Mouse (Mus musculus): ENCODE measurements around the gene Sned1.
"Not testable (repeated sequence)": the region's sequence is repeated elsewhere in the genome, so short reads cannot be mapped to it uniquely, and the experiment has no call there.

Gene Sned1

GRCm38 (mm10) chr1:93227976-93228365 lies 7.7 kb upstream of the Sned1 start:
- DNase-seq (ENCODE audit: low read depth, low spot score), result peak; percentile 86

GRCm38 (mm10) chr1:93229221-93229620 lies 6.4 kb upstream of the Sned1 start:
- no peak for DNase-seq (ENCODE audit: low read depth, low spot score)

DNA sequence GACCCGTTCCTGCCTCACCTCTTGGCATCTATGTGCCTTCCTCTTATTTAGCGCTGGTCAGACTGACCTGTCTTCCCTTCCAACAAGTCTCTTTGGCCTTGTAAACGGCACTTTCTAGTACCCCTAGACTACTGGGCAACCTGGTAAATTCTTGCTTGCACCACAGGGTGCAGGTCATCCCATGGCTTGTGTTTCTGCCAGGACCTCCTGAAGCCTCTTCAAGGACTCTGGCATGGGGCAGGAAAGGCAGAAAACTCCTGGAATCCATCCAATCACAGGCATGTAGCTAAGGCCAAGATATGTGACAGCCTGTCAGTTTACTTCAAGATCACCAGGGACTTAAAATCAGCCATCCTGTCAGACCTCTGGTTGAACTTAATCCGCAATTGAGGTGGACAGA lies 6.0 kb upstream of the Sned1 start:
- DNase-seq (ENCODE audit: low read depth, low spot score), result no peak

DNA sequence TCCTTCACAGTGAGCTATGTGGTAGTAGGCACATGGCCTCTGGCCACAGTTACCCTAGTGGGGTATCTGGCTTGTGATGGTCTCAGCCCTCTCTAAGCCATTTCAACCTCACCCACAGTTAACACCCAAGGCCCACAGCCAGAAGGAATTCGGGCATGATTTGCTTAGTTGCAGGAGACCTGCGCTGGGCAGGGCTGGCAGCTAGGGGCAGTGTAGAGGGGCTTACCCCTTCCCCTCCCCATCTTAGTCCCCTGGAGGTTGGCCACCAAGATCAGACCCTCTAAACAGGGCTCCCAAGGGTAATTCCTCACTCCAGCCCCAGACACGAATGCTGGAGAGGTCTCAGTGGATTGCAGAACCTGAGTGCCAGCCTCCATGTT lies 894 bp downstream of the Sned1 start:
- DNase-seq (ENCODE audit: low read depth, low spot score), result peak; percentile 75

- peak; percentile 72 for DNase-seq (ENCODE audit: low read depth, low spot score)
Measured at GRCm38 (mm10) chr1:93237676-93238075, 2.0 kb downstream of the Sned1 start.

- peak; percentile 70 for DNase-seq (ENCODE audit: low read depth, low spot score)
Measured at GRCm38 (mm10) chr1:93238201-93238600, 2.6 kb downstream of the Sned1 start.

DNA sequence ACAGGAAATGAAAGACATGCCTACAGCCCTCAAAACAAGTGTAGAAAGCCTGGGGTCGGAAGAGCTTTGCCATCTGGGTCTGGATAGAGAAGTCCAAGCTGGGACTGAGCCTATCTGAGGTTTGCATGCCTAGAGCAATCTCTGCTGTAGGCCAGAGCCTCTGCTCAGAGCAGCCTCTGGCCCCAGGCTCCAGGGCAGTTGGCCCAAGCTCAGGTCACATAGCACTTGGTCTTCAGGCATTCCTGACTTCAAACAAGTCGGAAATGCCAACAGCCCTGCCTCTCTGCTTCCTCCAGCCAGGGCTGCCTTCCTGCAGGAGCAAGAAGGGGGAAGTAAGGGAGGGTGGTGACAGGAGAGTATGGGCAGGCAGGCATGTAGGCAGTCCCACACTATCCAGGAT lies 10.3 kb downstream of the Sned1 start:
- DNase-seq (ENCODE audit: low read depth, low spot score), result no peak

- DNase-seq (ENCODE audit: low read depth, low spot score), result no peak
Measured at GRCm38 (mm10) chr1:93252586-93252985, 16.9 kb downstream of the Sned1 start.

GRCm38 (mm10) chr1:93255761-93256160 lies 20.1 kb downstream of the Sned1 start:
- no peak for DNase-seq (ENCODE audit: low read depth, low spot score)

DNA sequence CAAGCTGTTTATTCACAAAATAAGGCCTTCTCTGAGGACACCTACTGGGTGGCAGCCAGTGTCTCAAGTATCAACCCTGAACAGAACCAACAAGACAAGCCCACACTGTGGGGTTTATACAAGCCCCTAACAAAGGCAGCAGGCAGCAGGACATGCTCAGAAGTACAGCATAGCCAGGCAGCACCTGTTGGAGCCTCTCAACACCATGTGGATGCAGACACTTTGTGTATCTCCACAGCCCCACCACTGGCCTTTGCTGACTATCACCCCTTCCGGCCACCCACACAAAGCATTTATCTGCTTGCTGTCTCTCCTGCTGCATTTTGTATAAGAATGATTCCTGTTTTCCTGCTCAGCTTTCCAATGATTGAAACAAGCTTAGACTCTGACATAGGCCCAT lies 21.9 kb downstream of the Sned1 start:
- DNase-seq (ENCODE audit: low read depth, low spot score), result no peak

- no peak for DNase-seq (ENCODE audit: low read depth, low spot score)
Measured at GRCm38 (mm10) chr1:93267207-93267606, 31.6 kb downstream of the Sned1 start.

- DNase-seq (ENCODE audit: low read depth, low spot score), result no peak
Measured at GRCm38 (mm10) chr1:93268246-93268645, 32.6 kb downstream of the Sned1 start.

GRCm38 (mm10) chr1:93270516-93271240 lies 35.0 kb downstream of the Sned1 start:
- DNase-seq (ENCODE audit: low read depth, low spot score), result no peak

DNA sequence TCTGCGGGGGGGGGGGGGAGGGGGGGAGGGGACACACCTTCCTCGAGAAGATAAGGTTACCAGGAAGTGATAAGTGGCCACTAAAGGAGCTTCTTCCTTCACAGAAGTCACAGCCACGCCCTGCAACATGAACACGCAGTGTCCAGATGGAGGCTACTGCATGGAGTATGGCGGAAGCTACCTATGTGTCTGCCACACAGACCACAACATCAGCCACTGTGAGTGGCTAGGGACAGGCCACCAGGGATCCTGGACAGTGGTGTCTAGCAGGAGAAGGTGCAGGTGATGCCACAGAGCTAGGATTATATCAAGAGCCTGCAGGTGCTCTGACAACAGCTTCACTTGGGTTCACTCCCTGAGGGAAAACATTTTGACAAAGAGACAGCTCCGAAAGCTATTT lies 36.1 kb downstream of the Sned1 start:
- DNase-seq (ENCODE audit: low read depth, low spot score), result no peak

DNA sequence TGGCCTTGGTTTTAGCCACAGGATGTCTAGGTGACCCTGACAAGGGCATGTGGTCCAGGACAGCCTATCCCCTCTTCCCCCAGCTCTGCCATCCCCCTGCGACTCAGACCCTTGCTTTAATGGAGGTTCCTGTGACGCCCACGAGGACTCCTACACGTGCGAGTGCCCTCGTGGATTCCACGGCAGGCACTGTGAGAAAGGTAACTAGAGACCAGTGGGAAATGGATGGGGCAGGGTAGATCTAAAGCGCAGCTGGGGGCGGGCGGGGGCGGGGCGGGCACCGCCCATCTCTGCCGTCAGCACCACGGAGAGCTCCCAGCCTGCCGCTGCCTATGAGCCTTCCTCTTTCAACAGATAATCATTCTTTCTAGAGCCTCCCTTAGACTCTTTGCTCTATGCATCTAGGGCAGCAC lies 36.8 kb downstream of the Sned1 start:
- DNase-seq (ENCODE audit: low read depth, low spot score), result peak; percentile 69

GRCm38 (mm10) chr1:93275561-93275960 lies 39.9 kb downstream of the Sned1 start:
- DNase-seq (ENCODE audit: low read depth, low spot score), result peak; percentile 87

DNA sequence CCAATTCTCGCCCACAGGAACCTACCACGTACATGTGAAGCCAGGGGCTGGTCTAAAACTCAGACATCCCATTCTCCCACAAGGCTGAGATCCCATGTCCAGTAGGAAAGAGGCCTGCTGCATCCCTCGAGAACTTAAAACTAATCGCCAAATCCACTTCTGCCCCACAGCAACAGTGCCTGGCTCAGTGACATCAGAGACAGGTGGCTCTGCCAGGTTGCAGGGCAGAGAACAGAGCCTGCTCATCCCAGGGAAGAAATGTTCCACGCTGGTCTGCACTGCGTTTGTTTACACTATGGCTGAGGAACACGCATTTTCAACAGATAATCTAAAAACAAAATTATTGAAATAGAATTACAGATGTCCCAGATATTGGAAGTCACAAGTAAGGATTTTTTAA lies 41.4 kb downstream of the Sned1 start:
- DNase-seq (ENCODE audit: low read depth, low spot score), result no peak

- DNase-seq (ENCODE audit: low read depth, low spot score), result no peak
Measured at GRCm38 (mm10) chr1:93289678-93290214, 54.1 kb downstream of the Sned1 start.

DNA sequence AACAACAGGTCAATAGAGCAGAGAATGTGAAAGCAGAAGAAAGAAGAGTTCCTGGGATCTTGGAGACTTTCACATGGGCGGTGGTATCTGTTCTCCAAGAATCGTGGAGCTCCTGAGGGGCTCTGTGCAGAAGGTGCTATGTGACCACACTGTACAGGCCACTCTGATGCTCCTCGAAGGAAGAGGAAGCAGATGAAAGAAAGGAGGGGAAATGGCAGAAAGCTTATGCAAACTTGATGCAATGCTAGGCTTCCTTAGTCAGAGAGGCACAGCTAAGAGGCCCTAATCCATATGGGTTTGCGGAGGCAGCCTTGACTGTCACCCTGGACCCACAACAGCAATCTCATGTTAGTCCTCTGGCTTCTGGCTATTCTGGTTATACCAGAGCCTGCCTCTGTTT lies 55.3 kb downstream of the Sned1 start:
- no peak for DNase-seq (ENCODE audit: low read depth, low spot score)

GRCm38 (mm10) chr1:93291591-93291990 lies 56.0 kb downstream of the Sned1 start:
- DNase-seq (ENCODE audit: low read depth, low spot score), result no peak

GRCm38 (mm10) chr1:93292006-93292405 lies 56.4 kb downstream of the Sned1 start:
- no peak for DNase-seq (ENCODE audit: low read depth, low spot score)

GRCm38 (mm10) chr1:93294491-93294890 lies 58.9 kb downstream of the Sned1 start:
- DNase-seq (ENCODE audit: low read depth, low spot score), result not testable (repeated sequence)

DNA sequence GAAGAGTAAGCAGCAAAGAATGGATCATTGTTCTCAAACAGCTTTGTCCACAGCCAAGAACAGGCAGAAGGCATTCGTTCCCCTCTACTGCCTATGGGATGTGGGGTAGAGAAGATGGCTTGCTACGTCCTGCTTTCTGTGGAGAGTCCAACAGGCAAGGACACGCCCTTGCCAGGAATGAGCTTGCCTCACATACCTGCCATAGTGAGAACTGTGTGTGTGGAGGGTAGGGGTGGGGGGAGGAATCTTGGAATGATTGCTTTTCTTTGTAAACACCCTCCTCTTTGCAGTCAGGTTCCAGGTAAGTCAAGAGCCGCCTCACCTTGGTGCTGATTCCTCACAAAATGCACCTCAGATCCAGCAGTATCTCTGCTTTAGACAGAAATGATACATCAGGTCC lies 64.2 kb downstream of the Sned1 start:
- peak; percentile 86 for DNase-seq (ENCODE audit: low read depth, low spot score)

- no peak for DNase-seq (ENCODE audit: low read depth, low spot score)
Measured at GRCm38 (mm10) chr1:93300578-93300977, 64.9 kb downstream of the Sned1 start.

Data from R1 (cell line).